Mouse (Mus musculus): ENCODE results near the gene Il10rb.
"Not testable (repeated sequence)": the region's sequence is repeated elsewhere in the genome, so short reads cannot be mapped to it uniquely, and the experiment has no call there.

Gene Il10rb

GRCm38 (mm10) chr16:91416357-91416756 lies 10.4 kb downstream of the Il10rb start:
- no peak for DNase-seq (ENCODE audit: low spot score)

- no peak for DNase-seq (ENCODE audit: low spot score)
Measured at GRCm38 (mm10) chr16:91416938-91417337, 11.0 kb downstream of the Il10rb start.

GRCm38 (mm10) chr16:91418531-91418930 lies 12.6 kb downstream of the Il10rb start:
- DNase-seq (ENCODE audit: low spot score), result no peak

- no peak for DNase-seq (ENCODE audit: low spot score)
Measured at GRCm38 (mm10) chr16:91425816-91426215, 19.9 kb downstream of the Il10rb start.

GRCm38 (mm10) chr16:91426586-91426985 lies 20.6 kb downstream of the Il10rb start:
- no peak for DNase-seq (ENCODE audit: low spot score)

- no peak for DNase-seq (ENCODE audit: low spot score)
Measured at GRCm38 (mm10) chr16:91427461-91427860, 21.5 kb downstream of the Il10rb start.

- no peak for DNase-seq (ENCODE audit: low spot score)
Measured at GRCm38 (mm10) chr16:91428259-91428865, 22.4 kb downstream of the Il10rb start.

- no peak for DNase-seq (ENCODE audit: low spot score)
Measured at GRCm38 (mm10) chr16:91432720-91433328, 26.9 kb downstream of the Il10rb start.

- no peak for DNase-seq (ENCODE audit: low spot score)
Measured at GRCm38 (mm10) chr16:91433329-91433933, 27.5 kb downstream of the Il10rb start.

- DNase-seq (ENCODE audit: low spot score), result no peak
Measured at GRCm38 (mm10) chr16:91434119-91434518, 28.2 kb downstream of the Il10rb start.

- no peak for DNase-seq (ENCODE audit: low spot score)
Measured at GRCm38 (mm10) chr16:91438081-91438480, 32.1 kb downstream of the Il10rb start.

- not testable (repeated sequence) for DNase-seq (ENCODE audit: low spot score)
Measured at GRCm38 (mm10) chr16:91438599-91438998, 32.6 kb downstream of the Il10rb start.

GRCm38 (mm10) chr16:91441366-91441765 lies 35.4 kb downstream of the Il10rb start:
- no peak for DNase-seq (ENCODE audit: low spot score)

GRCm38 (mm10) chr16:91441811-91442240 lies 35.9 kb downstream of the Il10rb start:
- DNase-seq (ENCODE audit: low spot score), result no peak

GRCm38 (mm10) chr16:91442446-91442845 lies 36.5 kb downstream of the Il10rb start:
- no peak for DNase-seq (ENCODE audit: low spot score)

- DNase-seq (ENCODE audit: low spot score), result no peak
Measured at GRCm38 (mm10) chr16:91443211-91443611, 37.2 kb downstream of the Il10rb start.

- DNase-seq (ENCODE audit: low spot score), result no peak
Measured at GRCm38 (mm10) chr16:91444847-91445246, 38.9 kb downstream of the Il10rb start.

- DNase-seq (ENCODE audit: low spot score), result no peak
Measured at GRCm38 (mm10) chr16:91445566-91445965, 39.6 kb downstream of the Il10rb start.

GRCm38 (mm10) chr16:91446778-91447511 lies 41.0 kb downstream of the Il10rb start:
- DNase-seq (ENCODE audit: low spot score), result no peak

- DNase-seq (ENCODE audit: low spot score), result no peak
Measured at GRCm38 (mm10) chr16:91447512-91447900, 41.5 kb downstream of the Il10rb start.

GRCm38 (mm10) chr16:91448088-91448487 lies 42.1 kb downstream of the Il10rb start:
- no peak for DNase-seq (ENCODE audit: low spot score)

GRCm38 (mm10) chr16:91448895-91449294 lies 42.9 kb downstream of the Il10rb start:
- DNase-seq (ENCODE audit: low spot score), result no peak

Measured in layer of hippocampus, adult 11-12 months (tissue).